Mouse (Mus musculus) olfactory bulb, adult 2 months (tissue): ENCODE results near the gene Gal. TPM values are rescaled to one million over a fixed set of nuclear protein-coding genes. Genes with fewer than 3 reads are reported as not detected.

Experiments
- H3K27ac ChIP-seq: fragments of 200-500 bp; 2 replicates; pipeline ENCODE4 v1.5.1; 2012; ENCODE audit warnings: low read depth, low read length; ENCODE audit not compliant: insufficient read depth
- H3K4me1 ChIP-seq: fragments of 200-500 bp; 2 replicates; pipeline ENCODE4 v1.6.1; 2012; ENCODE audit warnings: low read length; ENCODE audit not compliant: control insufficient read depth, insufficient read depth
- H3K4me3 ChIP-seq: fragments of 200-500 bp; 2 replicates; pipeline ENCODE4 v1.5.1; 2012; ENCODE audit warnings: mild to moderate bottlenecking, low read depth, low read length, moderate library complexity; ENCODE audit not compliant: insufficient read depth
- CTCF ChIP-seq: fragments of 200-500 bp; IDR thresholded peaks from 2 replicates; pipeline ENCODE4 v1.5.1; 2012; ENCODE audit warnings: low read depth, mild to moderate bottlenecking, low read length, moderate library complexity; ENCODE audit not compliant: insufficient read depth
- POLR2A ChIP-seq: fragments of 200-500 bp; IDR thresholded peaks from 2 replicates; pipeline ENCODE4 v1.6.1; 2012; ENCODE audit warnings: mild to moderate bottlenecking, low read depth, low read length, moderate library complexity; ENCODE audit not compliant: insufficient read depth
- WGBS: fragments of 180-500 bp; shearing (Covaris S2); methylation state at CpG from one replicate; pipeline ENCODE4 v1.1.7; 2018; 5-methylcytosine and 5-hydroxymethylcytosine counted together
- polyA plus RNA-seq: library from polyadenylated mRNA; stranded (reverse); fragments of >200 nt; gene quantifications from 2 replicates; pipeline ENCODE4 v1.2.4, GENCODE M21; 2012; ENCODE audit warnings: low replicate concordance; ENCODE audit not compliant: missing spikeins, insufficient read depth, insufficient read length

Gal gene
- polyA plus RNA-seq, 1 experiment, result not detected

- no peak for TF ChIP-seq POLR2A
- TF ChIP-seq CTCF, result no peak
- Histone ChIP-seq H3K27ac (no peak overlapping the region), H3K4me3 (no peak overlapping the region), H3K4me1 (peaks cover 6% of the 10 kb centered on the region)
- 25% methylated on average over 5 of the region's 5 CpGs for WGBS
Observed at GRCm38 (mm10) chr19:3440667-3441066, 26.3 kb upstream of the Gal start.

- H3K4me3 ChIP-seq, result no peak overlapping the region
- WGBS, result 82% methylated on average over 5 of the region's 5 CpGs
- H3K27ac ChIP-seq, result no peak overlapping the region
- no peak for TF ChIP-seq CTCF
- TF ChIP-seq POLR2A, result no peak
- H3K4me1 ChIP-seq, result peaks cover 6% of the 10 kb centered on the region
Observed at GRCm38 (mm10) chr19:3437980-3438379, 23.6 kb upstream of the Gal start.

- TF ChIP-seq CTCF, result no peak
- TF ChIP-seq POLR2A, result no peak
- peaks cover 6% of the 10 kb centered on the region for H3K4me1 ChIP-seq
- no peak overlapping the region for H3K4me3 ChIP-seq
- no peak overlapping the region for H3K27ac ChIP-seq
- WGBS, result 54% methylated on average over 9 of the region's 9 CpGs
Observed at GRCm38 (mm10) chr19:3436840-3437239, 22.5 kb upstream of the Gal start.

GRCm38 (mm10) chr19:3435824-3436223 lies 21.5 kb upstream of the Gal start:
- peaks cover 3% of the 10 kb centered on the region; the same call in 1 of the 2 replicates for H3K4me1 ChIP-seq
- 85% methylated on average over 3 of the region's 3 CpGs for WGBS
- no peak overlapping the region for H3K4me3 ChIP-seq
- no peak overlapping the region for H3K27ac ChIP-seq
- TF ChIP-seq POLR2A (no peak), CTCF (no peak)

GRCm38 (mm10) chr19:3434641-3435040 lies 20.3 kb upstream of the Gal start:
- no peak for TF ChIP-seq POLR2A
- no peak for TF ChIP-seq CTCF
- Histone ChIP-seq H3K4me3 (no peak overlapping the region), H3K4me1 (no peaks in the 10 kb centered on the region), H3K27ac (no peak overlapping the region)
- WGBS, result 72% methylated on average over 4 of the region's 4 CpGs

- H3K4me3 ChIP-seq, result no peak overlapping the region
- TF ChIP-seq POLR2A, result no peak
- TF ChIP-seq CTCF, result no peak
- no peak overlapping the region for H3K27ac ChIP-seq
- WGBS, result 59% methylated on average over 4 of the region's 4 CpGs
- H3K4me1 ChIP-seq, result no peaks in the 10 kb centered on the region
Observed at GRCm38 (mm10) chr19:3434124-3434523, 19.8 kb upstream of the Gal start.

GRCm38 (mm10) chr19:3431969-3432368 lies 17.6 kb upstream of the Gal start:
- H3K27ac ChIP-seq, result no peak overlapping the region
- 83% methylated on average over 2 of the region's 2 CpGs for WGBS
- H3K4me1 ChIP-seq, result no peaks in the 10 kb centered on the region
- H3K4me3 ChIP-seq, result no peak overlapping the region
- TF ChIP-seq CTCF (no peak), POLR2A (no peak)

- no peaks in the 10 kb centered on the region for H3K4me1 ChIP-seq
- TF ChIP-seq CTCF, result no peak
- no peak for TF ChIP-seq POLR2A
- 84% methylated on average over 7 of the region's 7 CpGs for WGBS
Observed at GRCm38 (mm10) chr19:3431066-3431465, 16.7 kb upstream of the Gal start.

GRCm38 (mm10) chr19:3429156-3429816 lies 14.9 kb upstream of the Gal start:
- Histone ChIP-seq H3K4me1 (no peaks in the 10 kb centered on the region), H3K27ac (no peak overlapping the region), H3K4me3 (no peak overlapping the region)
- no peak for TF ChIP-seq CTCF
- TF ChIP-seq POLR2A, result no peak
- WGBS, result 52% methylated on average over 7 of the region's 7 CpGs

More at GRCm38 (mm10) chr19:3431066-3431465, 16.7 kb upstream of the Gal start:
- Histone ChIP-seq H3K27ac (no peak overlapping the region), H3K4me3 (no peak overlapping the region)

- whole genome bisulfite sequencing, result 89% methylated on average over 15 of the region's 15 CpGs
- H3K27ac ChIP-seq, result no peak overlapping the region
Observed at GRCm38 (mm10) chr19:3428057-3428830, 13.9 kb upstream of the Gal start.

More at GRCm38 (mm10) chr19:3428057-3428830, 13.9 kb upstream of the Gal start:
- Histone ChIP-seq H3K4me1 (no peaks in the 10 kb centered on the region), H3K4me3 (no peak overlapping the region)
- TF ChIP-seq CTCF (no peak), POLR2A (no peak)
